Mouse (Mus musculus) retina, embryonic 14.5 days (tissue): ENCODE measurements at regions not wholly inside any gene's neighbourhood (a gene's known extent, or its start where the extent isn't known, plus 50 kb on each side); places are given as distances from the start of the nearest gene placed in this dataset.

Source experiments
- DNase-seq: peaks from one replicate; pipeline ENCODE4 v3.0.0-alpha.2; 2015; ENCODE audit warnings: low spot score

GRCm38 (mm10) chr11:21036161-21036916 is 54.8 kb upstream of the Peli1 start:
- no peak for DNase-seq

DNA sequence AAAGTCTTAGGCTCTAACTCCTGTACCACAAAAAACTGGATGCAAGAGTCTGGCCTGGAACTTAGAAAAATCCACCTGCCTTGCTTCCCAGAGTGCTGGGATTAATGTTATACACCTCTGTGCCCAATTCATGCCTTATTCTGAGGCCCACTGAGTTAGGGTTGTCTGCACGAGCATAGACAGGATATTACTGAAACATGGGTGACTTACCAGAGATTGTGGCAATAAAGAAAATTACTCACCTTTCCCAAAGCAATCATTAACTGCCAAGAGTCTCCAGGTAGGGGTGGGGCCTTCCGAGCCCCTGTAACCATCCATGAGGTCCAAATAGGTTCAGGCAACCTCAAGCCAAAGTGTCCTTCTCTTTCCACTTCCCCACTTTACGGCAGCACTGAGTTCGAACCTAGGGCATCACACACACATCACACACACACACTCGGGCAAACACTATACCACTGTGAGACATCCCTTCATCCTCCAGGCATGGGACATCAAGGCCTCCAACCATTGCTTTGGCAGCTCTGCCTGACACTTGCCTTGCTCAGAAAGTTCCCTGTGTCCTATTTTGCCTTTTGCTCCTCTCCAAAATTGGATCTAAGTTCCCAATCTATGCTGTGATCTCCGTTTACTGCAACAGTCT is 53.7 kb upstream of the Peli1 start:
- no peak for DNase-seq

DNA sequence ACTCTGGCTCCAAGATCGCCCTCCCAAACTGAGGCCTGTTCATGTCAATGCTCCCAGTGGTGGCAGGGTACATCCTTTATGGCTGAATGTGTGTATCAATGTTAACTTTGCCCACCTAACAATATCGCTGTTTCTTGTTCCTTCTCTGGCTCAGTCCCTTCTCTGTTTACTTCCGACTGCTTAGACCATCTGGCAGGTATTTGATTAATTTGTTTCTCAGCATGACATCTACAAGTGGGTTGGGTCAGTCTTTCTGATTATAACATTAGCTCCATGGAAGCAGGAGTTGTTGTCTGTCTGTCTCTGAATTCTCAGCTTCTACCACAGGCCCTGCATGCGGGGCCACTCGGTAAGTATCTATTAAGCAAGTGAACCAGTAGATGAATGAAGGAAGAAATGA is 49.9 kb upstream of the Peli1 start:
- no peak for DNase-seq
